Mouse (Mus musculus) C2C12 (cell line): ENCODE data around the gene C1s1. TPM values are rescaled to one million over a fixed set of nuclear protein-coding genes. Genes with fewer than 3 reads are reported as not detected.
"Not testable (repeated sequence)": the region's sequence is repeated elsewhere in the genome, so short reads cannot be mapped to it uniquely, and the experiment has no call there.

Experiments used
- H3K27me3 ChIP-seq: one replicate; pipeline ENCODE4 v1.6.1; 2011; ENCODE audit not compliant: control insufficient read depth, insufficient read depth, insufficient read length
- H3K36me3 ChIP-seq: one replicate; pipeline ENCODE4 v1.6.1; 2011; ENCODE audit not compliant: control insufficient read depth, insufficient read depth
- H3K4me3 ChIP-seq: one replicate; pipeline ENCODE4 v1.5.1; 2011; ENCODE audit warnings: mild to moderate bottlenecking, control low read depth; ENCODE audit not compliant: poor library complexity, insufficient read depth, severe bottlenecking
- H3K79me2 ChIP-seq: one replicate; pipeline ENCODE4 v1.6.1; 2011; ENCODE audit not compliant: control insufficient read depth, insufficient read depth
- H3K79me3 ChIP-seq: one replicate; pipeline ENCODE4 v1.6.1; 2011; ENCODE audit warnings: low read depth, control low read depth
- H3ac ChIP-seq: one replicate; pipeline ENCODE3; 2011; ENCODE audit warnings: low read depth; ENCODE audit not compliant: control insufficient read depth, insufficient read length
- CEBPB ChIP-seq: IDR thresholded peaks from one replicate; pipeline ENCODE4 v1.6.1; 2011; ENCODE audit warnings: low read depth, mild to moderate bottlenecking, control low read depth, moderate library complexity
- CTCF ChIP-seq: IDR thresholded peaks from one replicate; pipeline ENCODE4 v1.5.1; 2011; ENCODE audit not compliant: control insufficient read depth, insufficient read depth, insufficient read length
- FOSL1 ChIP-seq: IDR thresholded peaks from one replicate; pipeline ENCODE4 v1.8.0; 2011; ENCODE audit warnings: mild to moderate bottlenecking, low read length; ENCODE audit not compliant: poor library complexity, insufficient read depth, severe bottlenecking
- MAX ChIP-seq: IDR thresholded peaks from one replicate; pipeline ENCODE4 v1.6.1; 2011; ENCODE audit warnings: mild to moderate bottlenecking, control low read depth
- MYOD1 ChIP-seq: IDR thresholded peaks from one replicate; pipeline ENCODE4 v1.6.1; 2011; ENCODE audit warnings: low read depth; ENCODE audit not compliant: control insufficient read depth, insufficient read length
- MYOG ChIP-seq: IDR thresholded peaks from one replicate; pipeline ENCODE4 v1.6.1; 2011; ENCODE audit not compliant: control insufficient read depth, insufficient read length; ENCODE audit errors: extremely low read depth
- USF1 ChIP-seq: IDR thresholded peaks from one replicate; pipeline ENCODE4 v1.6.1; 2011; ENCODE audit warnings: low read depth, mild to moderate bottlenecking, control low read depth, moderate library complexity
- polyA plus RNA-seq: library from polyadenylated mRNA; unstranded; fragments of >200 nt; fragmentation: generic; extraction: Trizol; gene quantifications from one replicate; pipeline ENCODE4 v1.2.1, GENCODE M21; 2012; ENCODE audit warnings: missing spikeins

C1s1 gene
- polyA plus RNA-seq, 1 experiment, result 0.05 TPM

DNA sequence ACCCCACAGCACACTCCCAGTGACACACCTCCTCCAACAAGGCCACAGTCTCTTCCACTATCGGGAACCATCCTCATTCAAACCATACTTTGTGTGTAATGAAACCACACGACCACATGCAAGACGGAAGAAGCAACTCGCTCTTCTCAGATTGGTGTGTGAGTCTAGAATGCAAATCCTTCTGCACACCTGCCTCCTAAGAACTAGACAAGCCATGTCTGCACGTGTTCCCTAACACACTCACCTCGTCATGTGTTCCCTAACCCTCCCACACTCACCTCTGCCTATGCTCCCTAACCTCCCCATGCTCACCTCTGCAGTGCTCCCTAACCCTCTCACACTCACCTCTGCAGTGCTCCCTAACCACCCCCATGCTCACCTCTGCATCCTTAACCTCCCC lies 50.7 kb downstream of the C1s1 start:
- Histone ChIP-seq H3K27me3 (no peaks in the 10 kb centered on the region), H3K79me3 (no peaks in the 10 kb centered on the region), H3ac (no peak overlapping the region), H3K4me3 (no peak overlapping the region), H3K79me2 (no peaks in the 10 kb centered on the region), H3K36me3 (no peaks in the 10 kb centered on the region)
- TF ChIP-seq MYOG, result no peak
- TF ChIP-seq MYOD1, result no peak
- no peak for TF ChIP-seq CEBPB
- TF ChIP-seq CTCF, result no peak
- TF ChIP-seq FOSL1, result no peak

DNA sequence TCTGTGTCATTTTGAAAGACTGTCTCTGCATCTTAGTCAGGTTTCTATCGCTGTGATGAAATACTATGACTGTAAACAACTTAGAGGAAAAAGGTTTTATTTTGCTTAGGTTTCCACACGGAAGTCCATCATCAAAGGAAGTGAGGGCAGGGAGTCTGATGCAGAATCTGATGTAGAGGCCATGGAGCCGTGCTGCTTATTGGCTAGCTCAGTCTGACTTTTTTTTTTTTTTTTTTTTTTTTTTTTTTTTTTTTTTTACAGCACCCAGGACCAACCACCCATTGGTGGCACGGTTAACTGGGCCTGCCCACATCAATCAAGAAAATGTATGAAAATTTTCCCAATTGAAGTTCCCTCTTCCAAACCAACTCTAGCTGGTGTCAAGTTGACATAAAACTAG lies 53.2 kb downstream of the C1s1 start:
- Histone ChIP-seq H3ac (no peak overlapping the region), H3K36me3 (no peaks in the 10 kb centered on the region), H3K79me2 (no peaks in the 10 kb centered on the region), H3K27me3 (no peaks in the 10 kb centered on the region), H3K4me3 (no peak overlapping the region), H3K79me3 (no peaks in the 10 kb centered on the region)
- no peak for TF ChIP-seq MAX
- no peak for TF ChIP-seq USF1
- TF ChIP-seq MYOG, result no peak
- no peak for TF ChIP-seq MYOD1
- TF ChIP-seq CEBPB, result no peak
- no peak for TF ChIP-seq FOSL1
- no peak for TF ChIP-seq CTCF

DNA sequence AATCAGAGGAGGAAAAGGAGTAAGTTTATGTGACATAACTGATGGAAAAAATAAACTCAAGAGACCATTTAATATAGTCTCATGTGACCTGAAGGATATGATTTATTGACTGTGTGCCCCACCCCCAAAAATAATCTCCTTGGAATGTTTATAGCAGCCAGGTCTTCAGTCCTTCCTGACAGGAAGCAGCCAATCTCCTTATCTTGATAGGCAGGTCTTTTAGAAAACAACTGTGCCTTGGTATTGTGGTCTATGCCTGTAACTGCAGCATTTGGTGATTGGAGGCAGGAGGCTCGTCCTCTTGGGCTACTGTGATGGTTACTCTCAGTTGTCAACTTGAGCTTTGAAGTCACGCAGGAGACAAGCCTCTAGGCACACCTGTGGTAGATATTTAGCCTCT lies 54.6 kb downstream of the C1s1 start:
- H3K79me2 ChIP-seq, result no peaks in the 10 kb centered on the region
- no peaks in the 10 kb centered on the region for H3K36me3 ChIP-seq
- H3ac ChIP-seq, result no peak overlapping the region
- H3K27me3 ChIP-seq, result no peaks in the 10 kb centered on the region
- TF ChIP-seq MYOD1 (no peak), CTCF (no peak), MYOG (no peak), CEBPB (no peak), MAX (no peak), USF1 (no peak), FOSL1 (no peak)
- no peaks in the 10 kb centered on the region for H3K79me3 ChIP-seq
- H3K4me3 ChIP-seq, result no peak overlapping the region

DNA sequence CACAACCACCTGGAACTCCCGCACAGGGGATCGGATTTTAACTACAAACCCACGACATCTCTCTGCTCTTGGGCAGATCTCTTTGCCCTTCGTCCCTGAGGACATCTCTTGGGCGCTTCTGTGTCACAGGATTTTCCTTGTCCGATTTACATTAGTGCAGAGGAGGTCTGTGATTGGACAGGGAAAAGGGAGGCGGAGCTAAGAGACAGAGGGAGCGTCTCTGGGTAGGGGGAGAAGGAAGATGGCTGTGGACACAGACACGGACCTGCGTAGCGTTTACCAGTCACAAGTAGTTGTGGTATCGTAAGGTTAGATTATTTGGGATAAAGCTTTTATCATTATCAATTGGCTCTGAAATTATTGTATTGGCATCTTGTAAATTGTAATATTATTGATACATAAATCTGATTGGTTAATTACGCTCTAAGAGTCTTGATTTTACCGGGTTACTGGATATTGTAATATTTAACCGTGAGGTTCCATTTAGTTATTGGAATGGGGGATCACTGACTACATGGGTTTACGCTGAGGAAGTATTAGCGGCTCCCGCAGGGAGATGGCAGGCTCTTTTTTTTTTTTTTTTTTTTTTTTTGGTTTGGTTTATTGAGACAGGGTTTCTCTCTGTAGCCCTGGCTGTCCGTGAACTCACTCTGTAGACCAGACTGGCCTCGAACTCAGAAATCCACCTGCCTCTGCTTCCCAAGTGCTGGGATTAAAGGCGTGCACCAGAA lies 56.6 kb downstream of the C1s1 start:
- Histone ChIP-seq H3K27me3 (no peaks in the 10 kb centered on the region), H3K36me3 (no peaks in the 10 kb centered on the region), H3K79me2 (no peaks in the 10 kb centered on the region), H3ac (peak overlapping the region; percentile 51), H3K79me3 (no peaks in the 10 kb centered on the region), H3K4me3 (peak overlapping the region; percentile 7)
- TF ChIP-seq MYOD1 (no peak), MYOG (no peak), CTCF (no peak), MAX (no peak), USF1 (no peak), FOSL1 (no peak), CEBPB (no peak)

DNA sequence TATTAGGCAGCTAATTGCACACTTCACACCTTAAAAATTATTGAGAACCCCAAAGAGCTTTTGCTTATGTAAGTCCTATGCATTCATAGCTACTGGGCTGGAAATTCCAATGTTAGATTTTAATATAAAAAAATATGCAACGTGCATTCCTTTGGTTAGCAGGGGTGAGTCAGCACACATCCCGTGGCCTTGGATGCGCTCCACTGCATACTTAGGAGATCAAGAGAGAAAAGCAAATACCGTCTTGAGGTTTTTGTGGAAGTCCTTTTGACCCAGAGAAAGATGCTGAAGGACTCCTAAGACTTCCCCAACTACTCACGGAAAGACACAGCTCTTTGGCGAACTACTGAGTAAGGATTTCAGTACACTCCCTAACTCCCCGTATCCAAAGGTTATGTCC lies 57.3 kb downstream of the C1s1 start:
- H3K4me3 ChIP-seq, result no peak overlapping the region
- no peaks in the 10 kb centered on the region for H3K36me3 ChIP-seq
- no peaks in the 10 kb centered on the region for H3K79me2 ChIP-seq
- H3K79me3 ChIP-seq, result no peaks in the 10 kb centered on the region
- no peaks in the 10 kb centered on the region for H3K27me3 ChIP-seq
- no peak overlapping the region for H3ac ChIP-seq
- TF ChIP-seq USF1, result peak; percentile 37
- peak; percentile 57 for TF ChIP-seq FOSL1
- no peak for TF ChIP-seq MAX
- no peak for TF ChIP-seq MYOG

DNA sequence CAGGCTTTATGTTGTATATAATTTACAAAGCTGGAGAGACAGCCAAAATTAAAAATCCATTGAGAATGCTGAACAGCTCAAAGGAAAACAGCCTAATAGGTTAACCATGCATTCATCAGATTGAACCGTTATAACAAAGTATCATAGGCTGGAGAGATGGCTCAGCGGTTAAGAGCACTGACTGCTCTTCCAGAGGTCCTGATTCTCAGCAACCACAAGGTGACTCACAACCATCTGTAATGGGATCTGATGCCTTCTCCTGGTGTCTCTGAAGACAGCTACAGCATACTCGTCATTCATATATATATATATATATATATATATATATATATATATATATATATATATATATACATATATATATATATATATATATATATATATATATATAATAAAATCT lies 58.3 kb downstream of the C1s1 start:
- H3K79me3 ChIP-seq, H3ac ChIP-seq, H3K27me3 ChIP-seq, H3K36me3 ChIP-seq, H3K79me2 ChIP-seq, H3K4me3 ChIP-seq: not testable (repeated sequence)
